Mouse (Mus musculus): ENCODE measurements around the gene Lpin2. TPM values are rescaled to one million over a fixed set of nuclear protein-coding genes. Genes with fewer than 3 reads are reported as not detected.

Lpin2 gene
- polyA plus RNA-seq, 1 experiment from 2014 or later: 41.8 TPM

DNA sequence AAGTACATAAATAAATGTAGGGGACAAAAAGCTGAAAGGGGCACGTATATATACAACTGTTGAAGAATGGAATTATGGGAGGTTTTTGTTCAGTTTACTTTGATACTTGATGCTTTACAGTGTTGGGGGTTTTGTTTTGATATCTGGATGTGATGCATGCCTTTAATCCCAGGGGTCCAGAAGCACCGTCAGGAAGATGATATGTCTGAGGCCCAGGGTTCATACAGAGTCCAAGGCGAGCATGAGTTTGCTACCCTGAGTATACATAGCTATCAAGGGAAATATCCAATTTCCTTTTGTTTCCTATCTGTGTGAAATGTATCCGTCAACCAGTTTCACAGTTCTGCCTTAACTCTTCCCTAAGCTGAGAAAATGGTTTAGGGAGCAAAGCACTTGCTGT, 29.0 kb upstream of the Lpin2 start:
- no peak for ATAC-seq (ENCODE audit: low FRiP score)
- 78% methylated on average over 4 of the region's 4 CpGs for WGBS
- Histone ChIP-seq H3K9me3 (peaks cover 4% of the 10 kb centered on the region; the same call in 1 of the 2 replicates), H3K27me3 (no peaks in the 10 kb centered on the region), H3K36me3 (no peaks in the 10 kb centered on the region), H3K4me3 (no peak overlapping the region), H3K9ac (no peak overlapping the region), H3K4me1 (replicated peaks) (0 out of 2 replicates have a peak, but pooled peaks cover 5% of the 10 kb centered on the region), H3K27ac (no peak overlapping the region), H3K4me2 (no peak overlapping the region)

DNA sequence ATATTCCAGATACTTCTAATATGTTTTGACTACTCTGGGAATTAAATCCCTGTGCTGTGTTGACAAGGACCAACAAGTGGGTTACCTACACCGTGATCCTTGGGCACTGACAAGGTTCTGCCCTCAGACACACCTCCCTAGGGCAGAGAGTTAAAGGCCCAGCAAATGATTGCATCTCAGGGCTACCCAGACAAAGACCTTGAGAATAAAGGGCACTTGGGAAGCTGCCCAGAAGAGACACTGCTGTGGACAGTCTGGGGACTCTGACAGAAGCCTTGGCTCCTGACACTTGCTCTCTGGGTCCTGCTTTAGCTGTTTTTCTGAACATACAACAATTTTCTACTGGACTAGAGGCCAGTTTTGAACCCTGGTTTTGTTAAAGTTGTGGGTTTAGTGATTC, 27.1 kb upstream of the Lpin2 start:
- Histone ChIP-seq H3K36me3 (no peaks in the 10 kb centered on the region), H3K4me3 (no peak overlapping the region), H3K4me1 (replicated peaks) (peaks cover 5% of the 10 kb centered on the region; the same call in 1 of the 2 replicates), H3K4me2 (no peak overlapping the region), H3K27ac (no peak overlapping the region), H3K27me3 (no peaks in the 10 kb centered on the region), H3K9ac (no peak overlapping the region), H3K9me3 (no peaks in the 10 kb centered on the region)
- 69% methylated on average over 1 of the region's 1 CpGs for WGBS
- ATAC-seq (ENCODE audit: low FRiP score): no peak

DNA sequence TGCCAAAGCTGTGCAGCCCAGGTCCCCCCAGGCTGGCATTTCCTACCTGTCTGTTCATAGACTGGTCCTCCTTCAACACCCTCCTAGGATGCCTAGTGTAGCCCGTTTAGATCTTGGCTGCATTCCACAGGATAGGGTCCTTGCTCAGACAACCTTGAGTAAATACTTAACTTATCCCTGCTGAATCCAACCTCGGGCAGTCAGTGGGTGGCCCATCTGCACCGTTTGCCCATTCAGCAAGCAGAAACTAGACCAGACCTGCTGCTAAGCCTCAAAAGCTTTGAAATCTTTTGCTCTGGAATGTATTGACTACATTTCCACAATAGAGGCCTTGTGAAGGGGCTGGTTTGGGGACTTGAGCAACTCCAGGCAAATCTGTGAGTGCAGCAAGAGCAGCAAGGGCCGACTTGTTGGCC, 23.2 kb upstream of the Lpin2 start:
- Histone ChIP-seq H3K9me3 (no peaks in the 10 kb centered on the region), H3K36me3 (no peaks in the 10 kb centered on the region), H3K9ac (no peak overlapping the region), H3K4me3 (no peak overlapping the region), H3K27ac (0 out of 2 replicates have a peak overlapping the region, but pooled peaks have one; percentile 25), H3K4me2 (no peak overlapping the region), H3K27me3 (no peaks in the 10 kb centered on the region), H3K4me1 (replicated peaks) (peaks cover 5% of the 10 kb centered on the region; the same call in 1 of the 2 replicates)
- 19% methylated on average over 4 of the region's 4 CpGs for WGBS
- no peak for ATAC-seq (ENCODE audit: low FRiP score)

DNA sequence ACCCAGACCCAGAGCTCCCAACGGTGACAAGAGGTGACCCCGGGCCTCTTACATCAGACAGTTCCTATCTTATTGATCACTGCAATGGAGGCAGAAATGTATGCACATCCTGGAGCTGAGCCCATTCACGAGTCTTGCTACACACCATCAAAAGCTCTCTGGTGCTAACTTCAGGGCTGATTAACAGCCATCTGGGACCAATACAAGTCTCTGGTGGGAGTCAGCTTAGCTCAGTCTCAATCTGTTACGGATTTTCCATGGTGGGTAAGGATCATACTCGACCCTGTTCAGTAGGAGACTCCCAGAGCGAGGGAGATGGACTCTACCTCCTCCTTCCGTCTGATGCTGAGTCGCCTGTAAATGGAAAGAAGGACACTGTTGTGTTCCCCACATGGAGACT, 22.6 kb upstream of the Lpin2 start:
- 74% methylated on average over 8 of the region's 8 CpGs for WGBS
- H3K4me1 ChIP-seq (replicated peaks): peaks cover 5% of the 10 kb centered on the region; the same call in 1 of the 2 replicates
- H3K4me2 ChIP-seq: no peak overlapping the region
- H3K4me3 ChIP-seq: no peak overlapping the region
- no peaks in the 10 kb centered on the region for H3K27me3 ChIP-seq
- H3K9me3 ChIP-seq: no peaks in the 10 kb centered on the region
- H3K9ac ChIP-seq: no peak overlapping the region
- H3K36me3 ChIP-seq: no peaks in the 10 kb centered on the region
- ATAC-seq (ENCODE audit: low FRiP score): no peak
- 0 out of 2 replicates have a peak overlapping the region, but pooled peaks have one; percentile 25 for H3K27ac ChIP-seq

DNA sequence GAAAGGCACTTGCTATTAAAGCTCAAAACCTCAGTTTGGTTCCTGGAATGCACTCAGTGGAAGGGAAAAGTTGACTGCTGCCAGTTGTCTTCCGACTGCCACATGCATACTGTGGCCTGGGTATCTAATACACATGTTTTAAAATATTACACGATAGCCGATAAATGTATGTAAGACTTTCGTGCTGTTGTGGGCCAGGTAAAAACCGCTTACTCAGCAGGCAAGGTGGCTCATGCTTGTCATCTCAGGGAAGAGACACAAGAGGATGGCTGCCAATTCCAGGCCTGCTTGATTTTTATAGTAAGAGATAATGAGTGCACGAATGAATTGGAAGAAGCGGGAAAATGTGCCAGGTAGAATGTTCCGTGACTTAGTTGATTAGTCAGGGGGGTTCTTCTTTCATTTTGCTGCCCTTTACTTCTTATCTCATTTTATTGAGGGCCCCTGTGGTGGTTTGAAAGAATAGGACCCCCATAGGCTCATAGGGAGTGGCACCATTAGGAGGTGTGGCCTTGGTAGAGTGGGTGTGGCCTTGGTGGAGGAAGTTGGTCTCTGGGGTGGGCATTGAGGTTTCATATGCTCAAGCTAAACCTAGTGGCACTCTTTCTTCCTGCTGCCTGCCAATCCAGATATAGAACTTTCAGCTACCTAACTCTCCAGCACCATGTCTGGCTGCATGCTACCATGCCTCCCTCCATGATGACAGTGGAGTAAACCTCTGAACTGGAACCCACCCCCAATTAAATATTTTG, 21.9 kb upstream of the Lpin2 start:
- no peak overlapping the region for H3K4me3 ChIP-seq
- 93% methylated on average over 8 of the region's 8 CpGs for WGBS
- no peak overlapping the region for H3K9ac ChIP-seq
- no peaks in the 10 kb centered on the region for H3K27me3 ChIP-seq
- no peak for ATAC-seq (ENCODE audit: low FRiP score)
- no peaks in the 10 kb centered on the region for H3K9me3 ChIP-seq
- H3K36me3 ChIP-seq: no peaks in the 10 kb centered on the region
- H3K4me1 ChIP-seq (replicated peaks): peaks cover under 1% of the 10 kb centered on the region; the same call in 1 of the 2 replicates
- H3K4me2 ChIP-seq: no peak overlapping the region
- H3K27ac ChIP-seq: no peak overlapping the region

DNA sequence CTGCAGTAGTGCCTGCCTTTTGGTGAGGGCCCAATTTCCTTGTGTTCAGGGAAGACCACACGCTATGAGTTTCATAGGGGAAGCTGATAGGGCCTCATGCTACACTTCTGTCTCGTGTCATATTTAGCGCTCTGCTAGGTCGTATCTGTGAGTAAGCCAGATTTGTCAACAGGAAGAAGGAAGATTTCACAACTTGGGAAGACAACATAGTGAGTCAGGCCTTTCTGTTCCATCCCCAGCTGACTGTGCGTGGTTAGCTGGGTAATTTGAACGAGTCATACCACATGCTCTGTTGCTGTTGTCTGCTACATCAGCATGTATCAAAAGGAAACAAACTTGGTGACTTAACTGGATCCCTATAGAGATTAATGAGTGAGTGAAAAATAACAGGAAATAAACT, 17.4 kb upstream of the Lpin2 start:
- H3K4me3 ChIP-seq: no peak overlapping the region
- H3K4me1 ChIP-seq (replicated peaks): no peaks in the 10 kb centered on the region
- 82% methylated on average over 6 of the region's 6 CpGs for WGBS
- H3K27ac ChIP-seq: no peak overlapping the region
- H3K9ac ChIP-seq: no peak overlapping the region
- H3K27me3 ChIP-seq: no peaks in the 10 kb centered on the region
- no peaks in the 10 kb centered on the region for H3K36me3 ChIP-seq
- no peak overlapping the region for H3K4me2 ChIP-seq
- ATAC-seq (ENCODE audit: low FRiP score): no peak
- no peaks in the 10 kb centered on the region for H3K9me3 ChIP-seq

DNA sequence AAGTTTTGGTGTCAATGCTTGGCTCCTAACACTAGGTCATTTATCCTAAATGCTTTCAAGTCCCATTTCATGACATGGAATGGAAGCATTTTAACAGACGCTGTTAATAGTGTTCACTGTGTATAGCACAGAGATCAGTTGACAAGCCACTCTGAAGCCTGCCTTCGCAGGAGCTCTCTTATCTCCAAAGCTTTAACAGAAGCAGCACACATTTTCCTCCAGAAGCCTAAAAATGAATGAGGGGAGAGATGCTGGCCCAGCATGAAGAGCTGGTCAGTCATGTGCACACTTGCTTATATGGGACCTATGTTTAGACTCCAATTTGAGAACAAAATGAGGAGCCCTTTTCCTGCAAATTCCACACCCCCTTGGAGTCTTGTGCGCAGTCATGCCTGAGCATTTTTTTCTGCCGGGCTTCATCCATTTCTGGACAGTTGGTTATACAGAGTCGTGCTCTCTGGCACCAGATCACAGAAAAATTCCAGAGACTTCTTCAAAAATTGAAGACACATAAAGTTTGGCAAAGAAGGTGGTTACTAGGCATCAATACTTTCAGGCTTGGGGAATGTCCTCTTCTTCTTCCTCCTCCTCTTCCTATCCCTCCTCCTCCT, 14.1 kb upstream of the Lpin2 start:
- H3K27me3 ChIP-seq: no peaks in the 10 kb centered on the region
- H3K9me3 ChIP-seq: no peaks in the 10 kb centered on the region
- H3K4me1 ChIP-seq (replicated peaks): no peaks in the 10 kb centered on the region
- no peak overlapping the region for H3K4me3 ChIP-seq
- H3K36me3 ChIP-seq: no peaks in the 10 kb centered on the region
- H3K27ac ChIP-seq: no peak overlapping the region
- ATAC-seq (ENCODE audit: low FRiP score): no peak
- WGBS: 90% methylated on average over 5 of the region's 5 CpGs
- no peak overlapping the region for H3K9ac ChIP-seq
- H3K4me2 ChIP-seq: no peak overlapping the region

DNA sequence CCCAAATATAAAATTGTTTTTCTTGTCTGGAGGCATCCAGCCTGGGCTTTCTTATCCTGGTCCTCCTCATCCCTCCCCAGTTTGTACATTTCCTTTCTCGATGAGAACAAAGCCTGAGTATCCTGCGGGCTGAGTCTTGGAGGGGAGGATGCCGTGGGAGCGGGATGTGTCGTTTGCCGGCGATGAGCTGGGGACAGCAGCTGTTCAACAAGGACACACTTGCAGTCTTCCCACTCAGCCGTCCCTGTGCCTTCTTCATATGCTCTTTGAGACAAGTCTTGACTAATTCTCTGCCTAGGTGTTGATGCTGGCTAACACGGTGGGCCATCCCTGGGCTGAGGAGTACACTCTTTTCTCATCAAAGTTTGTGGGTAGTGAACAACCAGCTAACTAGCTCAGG, 13.5 kb upstream of the Lpin2 start:
- 68% methylated on average over 9 of the region's 9 CpGs for WGBS
- H3K4me3 ChIP-seq: no peak overlapping the region
- no peak overlapping the region for H3K4me2 ChIP-seq
- H3K4me1 ChIP-seq (replicated peaks): no peaks in the 10 kb centered on the region
- H3K9me3 ChIP-seq: no peaks in the 10 kb centered on the region
- no peak overlapping the region for H3K9ac ChIP-seq
- no peaks in the 10 kb centered on the region for H3K36me3 ChIP-seq
- no peak overlapping the region for H3K27ac ChIP-seq
- H3K27me3 ChIP-seq: no peaks in the 10 kb centered on the region
- no peak for ATAC-seq (ENCODE audit: low FRiP score)

DNA sequence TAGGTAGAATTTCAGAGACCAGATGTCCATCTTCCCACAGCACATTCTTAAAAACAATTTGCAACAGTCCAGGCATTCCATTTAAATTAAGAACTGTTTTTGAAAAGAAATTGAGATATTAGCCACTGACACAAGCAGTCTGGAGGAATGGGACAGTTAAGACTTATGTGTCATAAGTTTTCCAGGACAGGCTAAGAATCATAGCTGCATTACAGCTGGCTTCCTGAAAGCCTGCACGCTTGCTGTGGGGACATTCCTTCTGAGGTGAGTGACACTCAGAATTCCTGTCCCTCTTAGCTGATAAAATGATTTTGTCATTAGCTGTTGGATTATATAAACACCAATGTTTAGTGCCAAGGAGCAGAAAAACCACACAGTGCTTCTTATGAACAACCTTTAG, 12.7 kb upstream of the Lpin2 start:
- 91% methylated on average over 1 of the region's 1 CpGs for WGBS
- Histone ChIP-seq H3K4me1 (replicated peaks) (no peaks in the 10 kb centered on the region), H3K27me3 (no peaks in the 10 kb centered on the region), H3K36me3 (no peaks in the 10 kb centered on the region), H3K9ac (no peak overlapping the region), H3K27ac (no peak overlapping the region), H3K4me2 (no peak overlapping the region), H3K9me3 (no peaks in the 10 kb centered on the region), H3K4me3 (no peak overlapping the region)
- no peak for ATAC-seq (ENCODE audit: low FRiP score)

DNA sequence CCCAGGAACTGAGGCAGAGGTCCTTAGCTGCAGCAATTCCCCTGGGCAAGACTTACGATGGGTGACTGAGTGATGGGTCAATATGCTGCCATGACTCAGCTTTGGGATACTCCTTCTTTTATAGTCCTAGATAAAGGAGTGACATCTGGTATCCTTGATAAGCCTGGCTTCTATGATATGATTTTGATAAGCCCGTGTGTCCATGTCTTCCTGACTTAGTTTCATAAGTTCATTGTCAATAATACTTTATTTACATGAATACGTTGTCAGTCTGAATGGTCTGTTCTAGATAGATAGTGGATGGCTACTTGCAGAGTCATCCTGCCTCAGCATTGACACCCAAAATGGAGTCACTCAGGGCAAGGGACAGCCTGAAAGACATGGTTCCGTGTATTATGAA, 11.2 kb upstream of the Lpin2 start:
- Histone ChIP-seq H3K36me3 (no peaks in the 10 kb centered on the region), H3K4me3 (no peak overlapping the region), H3K9me3 (no peaks in the 10 kb centered on the region), H3K27ac (no peak overlapping the region), H3K27me3 (no peaks in the 10 kb centered on the region), H3K4me1 (replicated peaks) (no peaks in the 10 kb centered on the region), H3K4me2 (no peak overlapping the region), H3K9ac (no peak overlapping the region)
- WGBS: 89% methylated on average over 4 of the region's 4 CpGs
- ATAC-seq (ENCODE audit: low FRiP score): no peak

DNA sequence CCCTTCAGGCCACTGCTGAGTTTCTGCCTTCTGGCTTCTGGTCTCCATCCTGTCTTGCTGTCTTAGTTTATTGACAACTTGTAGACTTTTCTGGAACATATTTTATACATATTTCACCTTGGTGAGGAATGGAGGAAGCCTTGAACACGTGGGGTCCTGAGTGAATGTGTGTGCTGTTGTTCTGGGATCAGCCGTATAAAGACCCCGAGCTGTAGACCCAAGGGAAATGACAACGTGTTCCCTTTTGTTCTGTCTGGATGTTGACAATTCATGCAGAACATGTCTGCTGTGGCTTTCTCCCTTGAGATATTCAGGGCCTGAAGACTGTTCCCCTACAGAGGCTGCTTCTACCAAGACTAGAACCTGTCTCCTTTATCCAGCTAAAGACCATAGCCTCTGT, 5.0 kb upstream of the Lpin2 start:
- 39% methylated on average over 4 of the region's 4 CpGs for WGBS
- Histone ChIP-seq H3K4me3 (no peak overlapping the region), H3K27ac (no peak overlapping the region), H3K9me3 (no peaks in the 10 kb centered on the region), H3K4me1 (replicated peaks) (peaks cover 4% of the 10 kb centered on the region), H3K4me2 (no peak overlapping the region), H3K36me3 (no peaks in the 10 kb centered on the region), H3K27me3 (no peaks in the 10 kb centered on the region), H3K9ac (no peak overlapping the region)
- ATAC-seq (ENCODE audit: low FRiP score): no peak

DNA sequence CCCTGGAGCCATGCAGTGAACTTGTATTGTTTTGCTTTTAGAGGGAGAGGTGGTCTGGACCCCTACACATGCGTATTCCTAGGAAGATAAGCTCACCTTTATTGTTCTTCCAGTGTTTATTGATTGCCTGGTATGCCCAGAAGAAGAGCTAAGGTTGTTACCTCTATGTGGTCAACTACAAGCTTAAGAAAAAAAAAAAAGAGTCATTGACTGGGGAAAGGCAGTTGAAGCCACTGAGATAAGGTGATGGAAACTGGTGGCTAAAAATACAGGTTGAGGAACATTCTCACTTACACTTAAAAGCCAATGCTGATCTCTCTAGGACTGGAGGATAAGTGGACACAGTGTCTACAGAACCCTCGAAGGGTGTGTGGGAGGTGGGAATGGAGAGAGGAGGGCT, 4.4 kb upstream of the Lpin2 start:
- no peaks in the 10 kb centered on the region for H3K36me3 ChIP-seq
- no peaks in the 10 kb centered on the region for H3K27me3 ChIP-seq
- peaks cover 10% of the 10 kb centered on the region for H3K4me1 ChIP-seq (replicated peaks)
- H3K27ac ChIP-seq: no peak overlapping the region
- H3K4me3 ChIP-seq: no peak overlapping the region
- no peak for ATAC-seq (ENCODE audit: low FRiP score)
- no peak overlapping the region for H3K4me2 ChIP-seq
- 93% methylated on average over 2 of the region's 2 CpGs for WGBS
- no peak overlapping the region for H3K9ac ChIP-seq
- no peaks in the 10 kb centered on the region for H3K9me3 ChIP-seq

Measured in hindbrain, embryonic 13.5 days (tissue).